Mouse (Mus musculus) frontal cortex, postnatal 10 days (tissue): ENCODE results near the gene Mitf.

ENCODE experiments used
- DNase-seq, 2 experiments: peaks; one replicate each; pipeline ENCODE4 v3.0.0; 2022; ENCODE audit warnings: low spot score in 2 of 2, mixed read lengths in 1 of 2

The Mitf gene

DNA sequence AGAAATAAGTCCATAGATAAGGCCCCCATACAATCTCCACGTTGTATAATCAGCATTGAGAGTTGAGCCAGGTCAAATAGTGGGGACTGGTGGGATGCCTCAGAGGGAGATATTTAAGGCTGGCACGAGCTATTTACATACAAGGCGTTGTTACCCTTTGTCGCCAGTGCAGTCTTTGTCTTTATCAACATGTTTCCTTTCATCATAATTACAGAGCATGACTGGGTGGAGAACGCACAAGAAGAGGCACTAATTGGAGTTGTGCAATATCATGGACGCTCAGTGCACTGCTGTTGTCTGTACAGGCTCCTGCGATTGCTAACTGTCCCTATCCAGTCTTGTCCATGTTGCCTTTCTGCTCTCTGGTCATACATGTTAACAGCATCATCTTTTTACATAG, 15.0 kb downstream of the Mitf start:
- no peak for DNase-seq

DNA sequence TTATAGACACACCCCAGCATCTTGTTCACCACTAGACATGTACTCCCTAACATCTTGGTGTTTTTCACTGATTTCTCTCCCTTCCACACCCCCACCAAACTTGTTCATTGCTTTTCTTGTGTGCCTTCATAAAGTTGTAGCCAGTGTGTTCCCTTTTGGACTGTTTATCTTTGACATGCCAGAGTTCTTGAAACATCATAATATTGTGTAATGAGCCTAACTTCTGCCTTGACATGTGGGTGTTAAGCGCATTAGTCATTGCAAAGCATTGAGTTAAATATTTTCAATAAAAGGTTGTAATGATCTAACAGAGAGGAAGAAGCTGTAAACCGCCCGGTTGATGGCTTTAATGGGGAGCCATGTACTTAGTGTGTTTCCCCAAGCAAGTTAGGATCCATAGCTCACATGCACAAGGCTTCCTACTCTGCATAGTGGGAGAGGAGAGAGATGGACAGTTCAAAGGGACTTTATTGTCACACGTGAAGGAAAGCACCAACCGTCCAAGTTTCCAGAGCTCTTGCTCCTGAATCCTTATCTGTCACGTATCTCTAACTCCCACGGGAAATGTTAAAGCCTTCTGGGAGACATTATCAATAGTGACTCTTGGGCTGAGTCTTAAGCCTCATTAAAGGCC, 19.9 kb downstream of the Mitf start:
- DNase-seq, result no peak

DNA sequence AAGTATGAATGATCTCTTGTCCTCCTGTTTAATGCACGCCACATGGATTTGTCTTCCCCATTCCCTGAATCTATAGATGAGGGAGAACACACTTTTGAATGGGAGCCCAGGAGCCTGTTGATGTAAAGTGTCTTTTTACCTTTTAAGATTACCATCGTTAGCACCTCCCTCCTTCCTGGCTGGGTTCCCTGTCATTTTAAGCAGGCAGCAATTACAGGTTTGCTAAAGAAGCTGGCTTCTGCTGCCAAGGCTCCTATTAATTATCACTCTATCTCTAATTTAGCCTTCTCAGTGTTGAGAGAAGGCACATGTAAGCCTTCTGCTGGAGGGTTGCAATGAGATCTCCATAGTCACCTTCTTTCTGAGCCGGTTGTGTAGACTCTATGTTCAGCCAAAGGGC, 21.2 kb downstream of the Mitf start:
- DNase-seq, result no peak

DNA sequence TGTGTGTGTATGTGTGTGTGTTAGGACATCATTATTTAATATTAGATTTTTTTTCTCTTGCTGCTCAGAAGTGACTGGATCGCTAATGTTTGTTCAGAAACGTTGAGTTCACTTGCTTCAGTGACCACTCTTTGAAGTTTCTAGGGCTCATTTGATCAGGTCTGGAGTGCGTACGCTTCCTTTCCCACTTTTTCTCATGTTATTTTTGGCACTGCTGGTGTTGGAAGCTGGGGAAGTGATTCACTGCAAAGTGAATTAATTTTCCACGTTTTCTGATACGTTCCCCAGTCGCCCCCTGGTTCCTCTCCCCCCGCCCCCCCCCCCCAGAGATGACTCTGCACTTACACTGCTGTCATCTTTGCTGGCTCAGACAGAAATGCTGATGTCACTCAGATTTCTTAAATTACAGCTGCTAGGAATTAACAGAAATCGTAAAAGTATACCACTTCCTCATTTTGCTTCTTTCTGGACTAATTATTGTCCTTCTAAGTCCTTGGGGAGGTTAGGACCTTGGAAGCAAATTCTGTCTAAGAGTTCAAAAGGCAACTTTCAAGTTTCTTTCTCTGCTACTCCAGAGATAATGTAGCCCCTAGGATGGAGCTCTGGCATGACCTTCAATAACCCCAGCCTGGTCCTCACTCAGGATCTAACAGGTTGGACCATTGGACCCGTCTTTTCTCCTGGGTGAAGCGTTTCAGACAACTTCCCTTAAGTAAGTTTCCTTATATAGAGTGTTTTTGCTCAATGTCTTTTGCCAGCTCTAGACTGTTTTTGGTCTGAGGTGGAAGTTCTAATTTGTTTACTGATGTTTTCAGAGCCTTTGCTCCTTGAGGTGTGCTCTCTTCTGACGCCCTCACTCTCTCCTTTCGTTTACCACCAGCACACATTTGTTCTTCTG, 22.2 kb downstream of the Mitf start:
- DNase-seq, result no peak

DNA sequence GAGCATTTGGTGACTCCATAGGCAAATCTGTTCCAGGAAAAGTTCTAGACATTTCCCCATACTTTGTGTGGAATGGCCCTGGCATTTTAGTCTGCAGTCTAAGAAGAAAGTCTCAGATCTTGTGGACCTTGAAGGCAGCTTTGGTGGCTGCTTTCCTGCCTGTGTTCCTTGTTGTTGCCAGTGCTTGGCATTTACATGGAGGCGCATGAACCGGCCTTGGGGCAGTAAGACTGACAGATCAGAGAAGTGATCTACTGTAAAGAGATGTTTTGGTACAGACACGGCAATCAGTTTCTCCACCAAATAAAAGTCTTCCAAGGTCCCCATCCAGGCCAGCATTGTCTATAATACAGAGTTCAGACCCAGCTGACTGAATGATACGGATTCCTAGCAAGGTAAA, 25.6 kb downstream of the Mitf start:
- no peak for DNase-seq

DNA sequence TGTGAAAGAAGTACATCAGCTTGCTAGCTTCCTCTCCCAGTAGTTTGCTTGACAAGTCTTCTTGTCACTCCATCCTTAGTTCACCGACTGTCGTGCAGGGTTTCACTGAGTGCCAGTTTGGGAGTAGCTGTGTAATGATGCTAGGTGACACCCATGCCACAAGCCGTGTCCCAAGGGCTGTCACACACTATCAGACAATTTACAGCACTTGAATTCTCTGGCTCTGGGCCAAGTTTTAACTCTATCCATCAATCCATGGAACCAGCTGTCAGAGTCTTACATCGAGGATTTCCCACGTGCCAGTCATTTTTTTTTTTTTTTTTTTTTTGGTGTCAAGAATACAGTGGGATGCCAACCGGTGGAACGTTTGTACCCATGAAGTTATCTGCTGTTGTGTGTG, 29.3 kb downstream of the Mitf start:
- no peak for DNase-seq

DNA sequence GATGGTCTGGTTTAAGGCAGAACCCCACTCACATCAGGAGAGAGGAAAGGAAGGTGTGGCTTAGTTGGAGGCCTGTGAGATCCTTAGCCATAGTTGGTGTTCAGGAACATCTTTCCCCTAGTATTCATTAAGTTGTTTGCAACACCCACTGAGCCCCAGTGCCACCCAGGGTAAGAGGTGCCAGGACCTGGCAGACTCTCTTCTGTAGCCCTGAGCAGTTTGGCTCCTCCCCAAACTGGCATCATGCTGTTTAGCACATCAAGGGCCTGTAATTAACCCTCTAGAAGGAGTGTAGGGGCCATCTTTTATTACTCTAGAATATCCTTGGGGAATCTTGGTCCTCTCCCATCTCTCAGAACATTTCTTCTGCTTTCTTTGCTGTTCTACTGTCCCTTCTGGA, 30.9 kb downstream of the Mitf start:
- DNase-seq, result no peak

DNA sequence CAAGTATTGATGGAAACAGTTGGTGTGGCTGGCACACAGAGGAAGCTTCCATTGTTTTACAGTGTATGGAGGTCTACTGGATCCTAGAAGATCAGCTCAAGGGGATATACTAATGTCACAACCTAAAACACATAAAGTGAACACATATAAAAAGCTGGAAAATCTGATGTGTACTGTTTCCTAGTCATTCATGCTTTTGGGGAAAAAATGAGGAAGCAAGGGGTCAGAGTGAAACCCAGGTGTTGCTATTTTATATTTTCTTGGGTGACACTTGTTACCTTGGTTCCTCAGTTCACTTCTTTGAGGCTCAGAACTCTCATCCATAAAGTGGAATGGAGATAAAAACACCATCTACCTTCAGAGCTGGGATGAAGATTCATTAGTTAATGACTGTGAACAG, 32.7 kb downstream of the Mitf start:
- DNase-seq, result no peak

DNA sequence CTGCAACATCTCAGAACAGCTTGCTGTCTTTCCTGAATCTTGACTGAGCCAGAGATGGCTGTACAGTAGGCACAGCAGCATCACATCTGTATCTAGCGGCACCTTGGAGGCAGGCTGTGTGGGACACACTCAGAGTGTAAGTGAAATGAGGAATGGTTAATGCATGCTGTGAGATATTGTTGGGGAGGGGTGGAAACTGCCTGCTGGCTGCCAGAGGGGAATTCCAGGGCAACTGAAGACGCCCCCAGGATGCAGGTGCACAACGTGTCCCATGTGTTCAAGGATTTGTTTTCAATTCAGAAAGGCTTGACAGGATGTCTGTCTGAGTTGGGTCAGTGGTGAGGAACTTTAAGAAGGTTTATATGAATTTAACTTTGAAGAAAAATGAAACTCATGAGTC, 37.3 kb downstream of the Mitf start:
- no peak for DNase-seq

DNA sequence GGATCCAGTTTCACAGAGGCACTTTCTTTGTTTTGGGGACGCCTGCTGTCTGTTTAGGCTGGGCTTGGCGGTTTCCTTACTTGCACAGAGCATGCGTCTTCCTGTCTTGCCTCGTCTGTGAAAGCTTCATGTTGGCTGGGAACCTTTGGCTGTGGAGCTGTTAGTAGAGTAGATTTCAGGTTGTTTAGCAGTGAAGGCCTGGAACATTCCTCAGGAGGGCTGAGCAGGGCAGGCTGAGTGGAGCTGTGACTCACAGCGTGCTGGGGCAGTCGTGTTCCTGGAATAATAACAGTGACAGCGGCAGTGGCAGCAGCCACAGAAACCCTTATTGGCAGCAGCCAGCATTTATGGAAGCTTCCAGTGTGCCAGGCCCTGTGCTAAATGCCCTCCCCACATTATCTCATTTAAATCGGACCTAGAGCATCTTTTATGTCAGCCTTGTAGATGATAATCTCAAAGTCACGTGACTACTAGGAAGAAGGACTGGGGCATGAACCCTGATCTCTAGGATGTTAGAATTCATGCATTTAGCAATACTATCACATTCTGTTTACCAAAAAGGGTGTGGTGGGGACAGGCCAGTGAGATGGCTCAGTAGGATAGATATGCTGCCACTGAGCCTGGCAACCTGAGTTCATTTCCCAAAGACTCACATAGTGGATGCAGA, 41.5 kb downstream of the Mitf start:
- DNase-seq, result no peak

DNA sequence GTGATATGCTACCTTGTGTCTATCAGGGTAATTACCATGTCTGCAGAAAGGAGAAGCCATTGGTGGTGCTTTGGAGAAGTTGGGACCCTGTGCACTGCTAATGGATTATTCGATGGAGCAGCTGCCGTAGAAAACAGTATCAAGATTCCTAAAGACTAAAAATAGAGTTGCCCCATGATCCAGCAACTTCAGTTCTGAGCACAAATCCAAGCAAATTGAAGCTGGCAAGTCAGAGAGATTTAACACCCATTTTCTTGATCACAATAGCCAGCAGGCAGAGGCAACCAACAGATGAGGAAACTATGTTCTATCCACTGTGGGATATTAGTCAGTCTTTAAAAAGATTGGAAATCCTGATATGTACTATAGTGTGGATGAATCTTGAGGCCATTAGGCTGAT, 47.4 kb downstream of the Mitf start:
- DNase-seq, result no peak

DNA sequence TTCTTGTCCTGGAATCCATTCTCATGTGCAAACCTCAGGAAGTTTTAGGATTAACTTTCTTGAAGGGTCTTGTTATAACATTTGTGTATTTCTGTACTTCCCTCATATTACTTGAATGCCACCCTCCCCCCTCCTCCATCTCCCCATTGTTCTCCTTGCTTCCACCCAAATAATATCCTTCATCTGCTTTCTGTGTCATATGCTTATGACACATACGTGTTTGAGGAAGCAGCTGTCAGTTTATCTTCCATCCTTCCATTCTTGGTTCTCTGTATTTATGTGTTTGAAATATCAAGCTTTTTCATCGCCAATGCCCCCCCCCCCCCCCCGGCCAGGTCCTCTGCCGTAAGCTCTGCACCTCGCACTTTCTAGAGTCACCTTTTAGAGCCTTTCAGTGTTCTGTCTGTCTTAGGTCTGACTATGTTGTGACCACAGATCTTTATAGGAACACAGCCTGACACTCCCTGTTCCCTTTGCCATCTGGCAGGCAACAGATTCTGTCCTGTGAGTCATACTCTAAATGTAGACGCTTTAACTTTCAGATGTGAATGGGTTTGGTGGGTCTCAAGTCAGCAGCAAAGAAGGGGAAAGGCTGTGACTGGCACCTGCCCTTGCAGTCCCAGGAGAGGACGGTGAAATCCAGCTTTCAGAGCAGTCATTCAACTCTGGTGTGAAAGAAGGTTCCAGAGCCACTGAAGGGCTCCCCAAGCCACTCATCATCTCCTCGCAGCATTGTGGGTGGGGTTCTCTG, 48.7 kb downstream of the Mitf start:
- DNase-seq, result no peak

DNA sequence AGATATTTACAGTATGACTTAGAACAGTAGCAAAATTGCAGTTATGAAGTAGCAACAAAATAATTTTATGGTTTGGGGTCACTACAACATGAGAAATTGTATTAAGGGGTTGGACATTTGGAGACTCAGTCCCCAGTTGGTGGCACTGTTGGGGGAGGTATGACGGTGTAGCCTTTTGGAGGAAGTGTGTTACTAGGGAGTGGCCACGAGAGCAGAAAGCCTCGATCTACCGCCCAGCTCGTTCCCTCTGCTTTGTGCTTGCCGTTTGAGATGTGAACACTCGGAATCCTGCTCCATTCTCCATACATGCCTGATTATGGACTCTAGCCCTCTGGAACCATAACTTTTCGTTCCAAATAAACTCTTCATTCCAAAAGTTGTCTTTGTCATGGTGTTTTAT, 49.6 kb downstream of the Mitf start:
- no peak for DNase-seq

DNA sequence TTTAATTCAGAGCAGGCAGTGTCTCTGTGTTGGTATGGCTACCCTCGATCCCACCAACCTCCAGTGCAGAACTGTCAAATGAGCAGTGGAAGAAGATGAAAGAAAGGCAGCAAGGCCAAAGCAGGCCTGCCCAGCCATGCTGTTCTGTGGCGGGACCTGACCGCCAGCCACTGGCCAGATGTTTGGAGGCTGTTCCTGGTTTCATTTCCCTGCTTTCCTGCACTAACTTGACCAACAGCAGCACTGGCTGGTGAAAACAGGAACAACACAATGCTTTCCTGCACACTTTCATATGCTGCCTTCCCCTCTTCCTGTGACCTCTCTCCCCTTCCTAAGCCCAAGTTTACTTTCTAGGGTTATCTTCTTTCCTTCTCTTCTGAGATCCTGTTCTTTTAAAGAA, 50.8 kb downstream of the Mitf start:
- no peak for DNase-seq

DNA sequence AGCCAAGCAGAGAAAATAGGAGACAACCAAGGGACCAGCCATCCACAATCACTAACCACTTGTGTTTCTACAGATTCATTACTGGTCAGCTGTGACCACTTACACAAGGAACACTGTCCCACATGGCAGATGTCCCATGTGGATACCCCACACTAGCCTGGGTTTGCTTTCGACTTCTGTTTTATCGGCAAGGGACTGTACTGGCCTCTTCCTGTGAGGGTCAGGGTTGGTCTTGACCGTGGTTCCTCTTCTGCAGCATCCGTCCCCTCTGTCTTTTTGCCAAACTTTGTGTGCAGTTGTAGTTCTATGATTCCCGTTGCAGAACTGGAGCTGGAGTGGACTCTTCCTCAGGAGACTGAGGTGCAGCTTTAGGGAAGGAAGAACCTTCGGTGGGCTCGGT, 59.7 kb downstream of the Mitf start:
- DNase-seq, result no peak

DNA sequence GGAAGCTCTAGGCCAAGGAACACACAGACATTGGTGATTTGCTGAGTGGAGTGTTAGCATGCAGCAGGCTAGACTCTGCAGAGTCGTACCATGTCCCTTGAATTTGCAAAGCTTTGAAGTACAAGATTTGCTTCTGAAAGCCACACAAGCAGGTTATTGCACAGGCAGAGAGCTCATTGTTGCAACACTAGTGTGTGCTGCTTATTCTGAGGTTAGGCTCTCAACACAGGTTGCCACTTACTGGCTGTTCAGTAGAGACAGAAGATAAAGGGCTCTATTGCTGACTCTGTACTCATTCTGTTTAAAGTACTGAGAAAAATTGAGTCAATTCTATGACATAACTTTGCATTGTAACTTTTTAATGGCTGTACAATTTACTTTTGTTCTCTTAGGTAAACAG, 61.2 kb downstream of the Mitf start:
- no peak for DNase-seq

DNA sequence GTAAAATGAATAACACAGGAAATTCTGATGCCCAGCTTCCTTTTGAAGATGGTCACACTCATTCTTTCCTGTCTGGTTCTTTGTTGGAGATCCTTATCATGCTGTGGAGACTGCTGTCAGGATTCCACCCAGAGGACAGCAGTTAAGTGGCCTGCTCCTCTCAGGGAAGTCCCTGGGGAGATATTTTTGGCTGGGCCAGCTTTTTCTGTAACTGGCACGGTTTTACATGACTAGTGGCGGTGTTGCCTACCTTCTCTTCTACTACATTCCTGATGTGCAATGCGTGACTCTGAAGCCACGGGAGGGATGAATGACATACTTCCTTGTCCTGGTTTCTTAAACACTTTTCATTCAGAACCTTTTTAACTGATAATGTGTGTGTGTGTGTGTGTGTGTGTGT, 63.1 kb downstream of the Mitf start:
- no peak for DNase-seq

DNA sequence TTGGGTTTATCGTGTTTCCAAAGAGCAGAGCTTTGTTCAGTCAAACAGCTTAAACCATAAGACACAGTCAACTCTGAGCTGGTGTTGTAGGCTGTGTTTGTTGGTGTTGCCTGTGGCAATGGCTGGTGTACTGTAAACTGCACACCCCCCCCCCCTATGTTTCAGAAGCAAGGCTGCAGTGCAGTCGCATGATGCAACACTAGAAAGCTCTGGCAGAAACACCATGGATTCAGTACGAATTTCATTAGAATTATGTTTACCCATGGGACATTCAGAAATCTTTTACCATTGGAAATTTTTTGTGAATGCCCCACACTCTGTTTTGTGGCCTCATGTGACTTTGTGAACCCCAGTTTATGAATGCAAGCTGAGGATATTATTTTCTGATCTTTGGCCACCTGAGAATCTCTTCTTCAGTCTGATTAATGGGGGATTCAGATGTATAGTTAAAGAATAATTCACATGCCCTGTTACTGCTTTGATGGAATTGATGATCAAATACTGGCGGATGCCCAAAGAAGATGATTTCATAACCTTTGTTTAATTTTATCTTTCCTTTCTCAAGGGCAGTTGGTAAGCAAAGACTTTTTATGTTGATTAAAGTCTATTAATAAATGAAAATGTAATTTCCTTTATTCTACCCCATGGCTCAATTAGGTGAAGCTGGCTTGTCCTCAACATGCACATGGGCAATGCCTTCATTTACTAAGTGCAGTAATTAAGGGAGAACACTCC, 64.6 kb downstream of the Mitf start:
- DNase-seq, result no peak

DNA sequence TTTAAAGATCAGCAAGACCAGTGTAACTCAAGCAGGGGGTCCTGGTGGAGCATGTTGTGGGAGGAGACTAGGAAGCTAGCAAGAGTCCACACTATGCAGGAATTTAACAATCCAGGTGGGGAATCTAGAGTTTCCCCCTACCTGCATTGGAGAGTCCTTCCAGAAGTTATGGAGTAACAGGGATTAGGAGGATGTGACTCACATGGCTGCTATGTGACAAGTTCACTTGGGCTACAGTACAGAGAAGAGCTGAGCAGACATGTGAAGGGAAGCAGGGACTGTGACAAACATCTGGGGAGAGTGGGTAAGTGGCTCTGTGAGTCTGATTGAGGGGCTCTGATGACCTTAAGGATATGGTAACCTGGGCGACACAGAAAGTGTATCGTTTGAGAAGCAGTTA, 66.2 kb downstream of the Mitf start:
- no peak for DNase-seq

DNA sequence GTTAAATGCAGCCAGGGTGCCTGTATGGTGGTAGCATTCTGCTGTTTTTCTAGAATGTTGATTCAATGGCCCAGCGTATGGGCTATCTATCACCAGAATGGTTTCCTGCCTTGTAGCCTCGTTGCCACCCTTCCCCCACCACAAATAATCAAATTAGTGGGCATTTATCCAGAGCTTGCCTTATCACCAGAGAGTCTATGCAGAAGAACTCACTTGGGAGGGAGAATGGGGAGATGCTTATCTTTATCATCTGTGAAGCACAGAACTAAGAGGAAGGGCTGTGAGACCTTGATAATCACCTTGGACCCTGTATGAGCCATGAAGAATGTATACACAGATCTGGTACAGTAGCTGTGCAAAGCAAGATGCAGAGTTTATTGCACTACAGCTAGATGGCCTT, 70.1 kb downstream of the Mitf start:
- DNase-seq, result no peak

DNA sequence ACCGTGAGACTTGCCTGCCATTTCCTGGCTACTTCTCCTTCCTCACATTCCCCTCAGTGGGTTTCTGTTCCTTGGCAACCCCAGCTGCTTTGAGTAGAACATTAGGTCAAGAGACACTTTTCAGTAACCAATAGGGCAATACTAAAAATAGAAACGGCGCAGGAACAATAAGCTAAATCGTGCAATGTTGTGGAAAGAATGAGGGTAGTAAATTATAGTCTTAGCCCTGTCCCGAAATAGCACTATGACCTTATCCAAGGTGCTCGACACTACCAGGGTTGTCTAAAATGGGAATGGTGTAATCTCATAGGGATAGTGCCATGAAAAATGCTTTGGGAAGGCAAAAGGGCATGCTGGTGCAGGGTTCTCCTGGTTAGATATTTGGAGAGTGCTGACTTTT, 70.6 kb downstream of the Mitf start:
- no peak for DNase-seq

DNA sequence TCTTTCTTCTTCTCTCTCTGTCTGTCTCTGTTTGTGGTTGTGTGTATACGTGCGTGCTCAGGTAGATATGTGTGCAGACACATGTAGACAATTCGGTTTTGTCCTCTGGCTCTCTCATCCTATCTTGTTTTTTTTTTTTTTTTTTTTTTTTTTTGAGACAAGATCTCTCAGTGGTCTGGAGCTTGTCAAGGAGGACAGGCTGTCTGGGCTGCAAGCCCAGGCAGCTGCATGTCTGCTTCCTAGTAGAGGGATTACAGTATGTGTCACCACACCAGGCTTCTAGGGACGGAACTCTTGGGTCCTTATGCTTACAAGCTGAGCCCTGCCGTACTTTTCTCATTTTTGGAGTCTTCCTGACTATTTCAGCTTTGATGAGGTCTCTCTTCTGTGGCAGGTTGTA, 73.5 kb downstream of the Mitf start:
- DNase-seq, result no peak
